Mouse (Mus musculus): ENCODE data around the gene Naa25.

DNA sequence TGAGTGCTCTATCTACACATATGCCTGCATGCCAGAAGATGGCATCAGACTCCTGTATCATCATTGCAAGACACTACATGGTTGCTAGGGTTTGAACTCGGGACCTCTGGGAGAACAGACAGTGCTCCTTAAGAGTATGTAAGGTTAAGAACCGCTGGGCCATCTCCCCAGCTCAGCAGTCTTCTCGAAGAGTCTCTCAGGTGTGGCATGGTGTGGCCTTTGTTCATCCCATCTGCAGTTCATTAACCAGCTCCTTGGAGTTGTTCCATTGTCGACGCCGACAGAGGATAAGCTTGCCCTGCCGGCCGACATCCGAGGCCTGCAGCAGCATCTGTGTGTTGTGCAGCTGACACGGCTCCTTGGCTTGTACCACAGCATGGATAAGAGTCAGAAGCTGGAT lies 25.6 kb downstream of the Naa25 start:
- TF ChIP-seq CTCF (IDR thresholded peaks at IDR 0.05; ENCODE audit: insufficient read depth, low read length) (no peak), POLR2A (IDR thresholded peaks at IDR 0.05; ENCODE audit: borderline replicate concordance, extremely low read depth, low read depth, low read length) (no peak)

All from lung, adult 2 months (tissue).